Mouse (Mus musculus): ENCODE results near the gene Trim69.

Trim69 gene

DNA sequence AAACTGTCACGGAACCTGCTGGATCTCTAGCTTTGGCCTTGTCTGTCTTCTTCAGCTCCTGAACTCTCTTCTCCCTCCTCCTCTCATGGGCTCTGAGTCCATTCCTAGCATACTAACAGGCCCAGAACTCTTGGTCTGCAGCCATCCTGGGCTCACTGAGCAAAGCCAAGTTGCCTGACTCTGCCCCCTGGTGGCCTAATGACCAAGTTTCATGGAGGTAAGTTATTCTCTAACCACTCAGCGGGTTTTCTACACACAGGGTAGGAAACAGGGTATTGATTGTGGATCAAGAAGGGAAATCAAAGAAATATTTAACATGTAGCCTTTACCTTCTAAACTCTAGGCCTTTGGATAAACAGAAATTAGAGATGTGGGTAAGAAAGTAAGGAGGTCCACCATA lies at the start of gene Trim69:
Gene Trim69 (plus strand): TSS at position 21 of the 400 bp plus-strand sequence.
- peak; percentile 79 for DNase-seq (ENCODE audit: extremely low spot score)

DNA sequence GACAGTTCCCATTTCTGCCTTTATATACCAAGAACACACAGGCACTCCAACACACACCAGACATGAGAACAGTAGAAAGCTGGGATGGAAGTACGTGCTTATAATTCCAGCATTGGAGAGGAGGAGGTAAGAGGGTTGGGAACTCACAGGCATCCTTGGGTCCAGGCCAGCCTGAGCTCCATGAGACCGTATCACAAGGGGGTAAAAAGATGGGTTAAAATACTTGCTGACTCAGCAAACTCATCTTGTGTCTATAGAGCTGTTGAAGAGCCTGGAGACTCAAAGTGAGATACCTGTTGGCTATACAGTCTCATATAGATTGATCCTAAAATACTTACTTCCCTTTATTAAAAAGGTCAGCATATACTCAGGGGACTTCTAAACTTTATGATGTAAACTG lies 43.6 kb upstream of the Trim69 start:
- DNase-seq (ENCODE audit: extremely low spot score): no peak

DNA sequence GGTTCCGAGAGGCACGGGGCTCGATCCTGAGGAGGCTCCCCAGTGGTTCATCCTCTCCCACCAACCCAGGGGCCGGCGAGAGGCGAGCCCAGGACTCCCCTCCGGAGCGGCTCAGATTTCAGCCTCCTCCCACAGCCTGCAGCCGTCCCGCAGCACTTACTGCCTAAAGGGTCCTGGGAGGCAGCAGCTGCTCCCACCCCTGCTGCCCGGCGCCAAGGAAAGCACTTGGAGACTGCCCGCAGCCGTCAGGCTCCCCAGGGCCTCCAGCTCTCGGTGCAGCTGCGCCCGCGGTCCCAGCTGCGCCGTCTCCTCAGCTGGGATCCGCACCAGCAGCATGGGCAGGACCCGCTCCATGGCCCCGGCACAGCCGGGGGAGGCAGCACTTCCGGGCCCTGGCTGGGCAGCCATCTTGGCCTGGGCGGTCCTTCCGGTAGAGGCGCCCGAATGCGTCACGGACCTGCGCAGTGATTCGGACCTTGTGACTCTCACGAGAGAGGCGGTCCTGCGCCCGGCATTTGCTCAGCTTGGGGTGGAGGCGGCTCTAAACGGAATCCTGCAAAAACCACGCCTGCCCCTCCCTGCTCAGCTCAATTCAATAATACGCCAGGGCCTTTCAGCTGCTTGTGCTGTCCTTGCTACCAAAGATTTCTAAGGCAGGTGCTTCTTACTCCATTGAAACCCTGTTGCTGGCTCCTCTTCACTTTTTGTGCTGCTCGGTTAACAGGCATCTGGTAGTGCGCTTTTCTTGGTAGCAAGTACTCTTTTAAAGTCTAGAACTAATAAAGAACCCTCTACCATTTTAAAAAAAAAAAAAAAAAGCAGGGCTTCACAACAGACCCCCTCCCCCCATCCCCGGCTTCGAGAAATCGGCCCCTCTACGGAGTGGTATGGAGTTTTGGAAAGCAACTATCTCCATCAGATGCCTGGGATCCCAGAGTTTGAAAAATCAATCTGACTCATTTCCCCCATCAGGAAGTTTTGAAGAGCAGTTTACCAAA lies 42.2 kb upstream of the Trim69 start, which contains the start of gene Spg11:
Gene Spg11 (minus strand): TSS at position 426 of the 998 bp plus-strand sequence.
- DNase-seq (ENCODE audit: extremely low spot score): peak; percentile 96

DNA sequence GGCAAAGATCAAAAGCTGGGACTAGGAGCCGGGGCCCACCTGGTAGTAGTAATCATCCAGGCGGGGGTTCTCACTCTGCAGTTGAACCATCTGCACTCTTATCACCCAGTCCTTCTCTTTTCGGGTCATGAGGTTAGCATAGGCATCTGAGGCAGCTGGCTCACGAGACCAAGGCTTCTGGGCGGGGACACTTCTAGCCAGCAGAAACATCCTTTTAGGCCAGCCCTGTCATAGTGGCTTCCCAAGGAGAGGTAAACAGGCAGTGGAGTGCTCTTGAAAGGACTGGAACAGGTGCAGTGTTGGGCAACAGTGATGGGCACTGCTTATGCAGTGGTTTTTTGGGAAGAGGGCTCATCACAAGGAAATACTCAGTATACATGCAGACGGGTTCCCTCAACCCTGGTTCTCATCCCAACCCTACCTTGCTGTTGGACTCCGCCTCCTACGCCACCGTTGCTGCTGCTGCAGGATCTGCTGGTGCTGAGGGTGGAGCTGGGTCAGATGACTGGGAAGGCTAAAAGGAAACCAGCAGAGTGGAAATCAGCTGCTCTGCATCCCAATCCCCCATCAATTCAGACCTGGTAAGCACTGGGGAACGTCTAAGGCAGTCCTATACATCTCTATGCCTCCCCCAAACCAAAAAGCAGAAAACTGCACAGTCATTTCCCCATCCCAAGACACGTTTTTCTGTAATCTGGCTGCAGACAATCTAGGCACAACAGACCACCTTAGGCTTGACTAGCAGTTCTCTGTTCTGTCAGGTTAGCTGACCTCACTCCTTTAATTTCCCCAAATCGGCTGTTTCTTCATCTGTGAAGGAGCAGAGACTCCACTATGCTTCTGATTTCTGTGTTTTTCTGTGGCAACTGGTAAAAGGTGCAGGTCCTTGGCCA lies 34.6 kb upstream of the Trim69 start:
- no peak for DNase-seq (ENCODE audit: extremely low spot score)

DNA sequence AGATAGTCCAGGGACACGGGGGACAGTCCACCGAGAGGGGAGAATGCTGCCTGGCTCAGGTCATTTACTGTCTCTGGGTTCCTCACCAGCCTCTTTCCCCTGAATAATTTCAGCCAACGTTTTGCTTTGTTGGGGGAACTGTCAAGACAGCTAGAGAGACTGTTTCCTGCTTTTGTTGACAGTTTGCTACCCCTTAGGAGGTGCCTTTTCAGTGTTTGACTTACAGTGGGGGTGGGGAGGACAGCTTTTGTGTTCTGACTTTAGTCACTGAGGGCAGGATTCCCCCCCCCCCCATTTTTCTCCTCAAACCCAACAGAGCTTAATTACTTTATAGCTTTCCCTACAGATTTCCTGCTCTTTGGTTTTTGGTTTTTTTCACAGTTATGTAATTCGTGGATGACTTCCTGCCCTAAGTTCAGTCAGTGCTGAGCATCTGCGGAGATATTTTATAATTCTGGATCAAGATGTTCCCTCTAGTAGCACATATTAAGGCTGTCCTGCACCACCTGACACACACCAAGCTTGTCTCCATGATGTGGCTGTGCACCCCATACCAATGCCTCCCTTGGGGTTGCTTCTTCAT lies 33.6 kb upstream of the Trim69 start:
- DNase-seq (ENCODE audit: extremely low spot score): no peak

DNA sequence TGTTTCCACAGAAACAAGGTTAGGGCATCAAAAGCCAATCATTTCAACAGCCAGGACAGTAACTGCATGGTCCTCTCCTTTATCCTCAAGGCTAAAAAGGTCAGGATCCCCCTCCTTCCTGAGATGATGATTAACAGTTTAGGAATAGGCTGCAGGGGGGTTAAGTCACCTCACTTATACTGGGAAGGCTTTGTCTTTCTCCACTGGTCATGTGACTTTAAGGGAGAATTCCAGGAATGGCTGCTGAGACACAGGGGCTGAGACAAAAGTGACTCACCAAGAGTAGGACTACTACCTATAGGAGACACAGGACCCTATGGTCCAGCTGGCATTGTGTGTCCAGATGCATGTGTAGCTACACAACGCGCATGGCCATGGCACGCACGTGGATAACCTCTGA lies 32.9 kb upstream of the Trim69 start:
- no peak for DNase-seq (ENCODE audit: extremely low spot score)

GRCm38 (mm10) chr2:122132078-122132477 lies 28.4 kb upstream of the Trim69 start:
- no peak for DNase-seq (ENCODE audit: extremely low spot score)

- DNase-seq (ENCODE audit: extremely low spot score): no peak
These were observed 27.9 kb upstream of the Trim69 start for GRCm38 (mm10) chr2:122132618-122133017.

GRCm38 (mm10) chr2:122137839-122138465 lies 22.5 kb upstream of the Trim69 start:
- DNase-seq (ENCODE audit: extremely low spot score): no peak

DNA sequence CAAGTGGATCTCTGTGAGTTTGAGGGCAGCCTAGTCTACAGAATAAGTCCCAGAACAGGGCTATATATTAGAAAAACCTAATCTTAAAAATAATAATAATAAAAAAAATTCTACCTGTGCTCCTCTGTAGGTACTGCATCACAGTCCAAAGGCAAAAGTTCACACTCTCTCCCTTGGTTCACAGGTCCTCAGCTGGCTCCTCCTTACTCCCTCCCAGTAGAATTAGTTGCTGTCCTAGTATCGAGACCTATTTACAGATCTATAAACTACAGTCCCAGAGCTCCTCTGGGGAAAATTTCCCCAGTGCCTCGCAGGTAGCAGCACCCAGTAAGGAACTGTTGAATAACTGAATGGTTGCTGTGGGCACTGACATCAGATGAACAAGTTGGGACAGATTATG lies 19.7 kb upstream of the Trim69 start:
- no peak for DNase-seq (ENCODE audit: extremely low spot score)

DNA sequence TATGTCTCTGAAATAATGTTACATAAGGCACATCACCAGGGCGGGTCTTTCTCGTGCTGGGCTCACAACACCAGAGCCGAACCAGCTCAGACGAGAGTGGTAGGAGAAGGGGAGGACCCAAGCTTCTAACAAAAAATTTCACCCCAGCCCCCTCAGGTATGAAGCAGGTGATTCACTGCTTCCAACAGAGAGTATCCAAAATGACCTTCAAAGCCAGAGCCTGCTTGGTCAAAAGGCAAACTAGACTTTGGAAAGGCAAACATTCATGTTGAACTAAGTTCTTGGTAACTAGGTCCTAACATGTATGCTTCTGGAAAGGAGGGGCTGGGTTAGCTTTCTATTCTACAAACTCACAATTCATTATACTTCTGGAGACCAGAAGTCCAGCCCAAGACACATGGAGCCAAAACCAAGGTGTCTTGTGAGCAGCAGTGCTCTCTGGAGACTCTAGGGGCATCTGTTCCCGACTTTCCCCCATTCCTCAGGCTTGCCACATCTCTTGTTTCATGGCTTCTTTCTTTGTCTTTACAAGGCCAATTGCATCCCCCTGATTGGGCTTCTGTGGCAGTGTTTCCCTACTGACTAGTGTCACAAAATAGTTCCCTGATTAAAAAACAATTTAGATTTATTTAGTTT lies 19.1 kb upstream of the Trim69 start:
- no peak for DNase-seq (ENCODE audit: extremely low spot score)

- DNase-seq (ENCODE audit: extremely low spot score): no peak
These were observed 17.4 kb upstream of the Trim69 start for GRCm38 (mm10) chr2:122143111-122143510.

DNA sequence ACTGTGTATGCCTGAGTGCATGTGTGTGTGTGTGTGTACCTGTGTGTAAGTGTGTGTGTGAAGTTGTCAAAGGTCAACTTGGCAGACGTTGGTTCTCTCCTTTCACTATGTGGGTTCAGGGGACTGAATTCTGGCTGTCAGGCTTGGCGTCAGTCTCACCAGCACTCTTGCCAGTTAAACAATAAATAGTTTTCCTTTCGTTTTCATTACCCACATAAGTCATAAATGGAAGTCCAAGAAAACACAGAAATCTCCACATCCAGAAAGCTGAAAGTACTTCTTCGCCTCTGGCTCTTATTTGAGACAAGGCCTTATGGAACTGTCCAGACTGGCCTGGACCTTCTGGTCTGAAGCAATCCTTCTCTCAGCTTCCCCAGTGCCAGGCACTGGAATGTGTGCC lies 14.7 kb upstream of the Trim69 start:
- DNase-seq (ENCODE audit: extremely low spot score): no peak

- no peak for DNase-seq (ENCODE audit: extremely low spot score)
These were observed 13.8 kb upstream of the Trim69 start for GRCm38 (mm10) chr2:122146687-122147086.

GRCm38 (mm10) chr2:122147508-122148241 lies 12.8 kb upstream of the Trim69 start, which contains the start of gene B2m:
Gene B2m, plus strand, starts transcription at chr2:122147686.
- peak; percentile 93 for DNase-seq (ENCODE audit: extremely low spot score)

DNA sequence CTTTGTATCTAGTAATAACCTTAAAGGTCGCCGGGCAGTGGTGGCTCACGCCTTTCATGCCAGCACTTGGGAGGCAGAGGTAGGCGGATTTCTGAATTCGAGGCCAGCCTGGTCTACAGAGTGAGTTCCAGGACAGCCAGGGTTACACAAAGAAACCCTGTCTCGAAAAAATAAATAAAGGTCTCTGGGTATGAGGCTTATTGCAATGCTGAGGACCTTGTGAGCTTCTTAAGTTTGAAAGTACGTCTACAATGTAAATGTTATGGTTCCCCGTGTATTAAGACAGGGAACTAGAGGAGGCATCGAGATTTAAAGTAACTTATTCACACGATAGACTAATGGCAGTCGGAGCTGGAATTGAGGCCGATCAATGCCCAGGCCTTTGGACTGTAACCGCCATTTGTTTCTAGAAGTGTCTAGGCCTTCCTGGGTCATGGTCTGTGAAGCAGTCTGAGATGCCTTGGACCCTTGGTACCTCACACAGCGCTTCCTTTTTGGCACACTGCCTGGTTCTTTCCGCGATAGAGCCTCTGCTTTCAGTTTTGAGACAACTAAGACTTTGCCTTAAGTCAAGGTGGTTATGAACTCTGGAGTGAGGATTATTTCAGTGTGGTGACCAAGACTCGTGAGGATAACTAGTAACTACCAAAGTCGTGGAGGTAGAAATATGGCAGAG lies 12.1 kb upstream of the Trim69 start:
- no peak for DNase-seq (ENCODE audit: extremely low spot score)

DNA sequence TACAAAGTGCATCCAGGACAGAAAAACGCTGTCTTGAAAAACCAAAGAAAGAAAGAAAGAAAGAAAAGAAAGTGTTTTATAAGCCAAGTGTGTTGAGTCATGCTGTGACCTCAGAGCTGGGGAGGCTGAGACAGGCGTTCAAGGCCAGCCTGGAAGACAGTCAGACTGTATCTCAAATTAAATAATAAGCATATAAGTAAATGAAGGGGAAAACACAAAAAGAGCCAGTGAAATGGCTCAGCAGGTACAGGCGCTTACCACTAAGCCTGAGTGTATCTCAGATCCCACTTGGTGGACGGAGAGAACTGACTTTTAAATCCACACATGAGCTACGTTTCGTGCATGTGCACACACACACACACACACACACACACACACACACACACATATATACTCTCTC lies 11.2 kb upstream of the Trim69 start:
- no peak for DNase-seq (ENCODE audit: extremely low spot score)

DNA sequence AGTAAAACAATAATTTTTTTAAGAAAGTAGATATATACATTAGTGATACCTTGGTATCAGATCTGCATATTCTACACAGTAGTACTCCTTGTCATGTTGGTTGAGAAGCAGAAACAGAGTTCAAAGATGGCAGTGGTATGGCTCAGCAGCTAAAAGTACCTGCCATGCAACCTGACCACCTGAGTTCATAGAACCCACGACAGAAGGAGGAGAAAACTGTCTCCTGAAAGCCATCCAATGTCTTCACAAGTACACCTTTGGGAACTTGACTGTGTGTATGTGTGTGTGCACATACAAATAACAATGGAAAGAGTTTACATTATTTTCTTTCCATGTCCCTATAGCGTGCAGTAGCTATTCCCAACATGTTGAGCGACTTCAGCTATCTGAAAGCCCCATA lies 10.8 kb upstream of the Trim69 start:
- DNase-seq (ENCODE audit: extremely low spot score): no peak

DNA sequence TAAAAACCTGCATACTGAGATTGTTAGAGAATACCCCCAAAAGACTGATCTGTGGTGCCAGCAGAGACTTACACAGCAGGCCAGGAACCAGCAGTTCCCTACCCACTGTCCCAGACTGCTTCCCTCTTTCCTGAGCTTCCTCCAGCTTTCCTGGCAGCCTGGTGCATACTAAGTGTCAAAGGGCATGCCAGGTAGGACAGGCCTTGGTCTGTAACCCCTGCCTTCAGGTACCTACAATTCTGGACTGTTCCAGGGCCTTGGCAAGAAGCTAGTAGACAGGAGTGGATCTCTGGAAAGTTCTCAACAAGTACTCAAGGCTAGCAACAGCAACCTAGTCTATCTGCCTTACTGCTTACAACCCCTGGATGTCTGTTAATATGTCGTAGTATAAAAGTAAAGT lies 9.3 kb upstream of the Trim69 start:
- no peak for DNase-seq (ENCODE audit: extremely low spot score)

GRCm38 (mm10) chr2:122152850-122153249 lies 7.7 kb upstream of the Trim69 start:
- DNase-seq (ENCODE audit: extremely low spot score): no peak

All from embryo, embryonic 9.5 days (tissue).